Mouse (Mus musculus): ENCODE data around the gene Aqp7. TPM values are rescaled to one million over a fixed set of nuclear protein-coding genes. Genes with fewer than 3 reads are reported as not detected.

Aqp7 gene
- polyA plus RNA-seq, 1 experiment: 6.9 TPM

DNA sequence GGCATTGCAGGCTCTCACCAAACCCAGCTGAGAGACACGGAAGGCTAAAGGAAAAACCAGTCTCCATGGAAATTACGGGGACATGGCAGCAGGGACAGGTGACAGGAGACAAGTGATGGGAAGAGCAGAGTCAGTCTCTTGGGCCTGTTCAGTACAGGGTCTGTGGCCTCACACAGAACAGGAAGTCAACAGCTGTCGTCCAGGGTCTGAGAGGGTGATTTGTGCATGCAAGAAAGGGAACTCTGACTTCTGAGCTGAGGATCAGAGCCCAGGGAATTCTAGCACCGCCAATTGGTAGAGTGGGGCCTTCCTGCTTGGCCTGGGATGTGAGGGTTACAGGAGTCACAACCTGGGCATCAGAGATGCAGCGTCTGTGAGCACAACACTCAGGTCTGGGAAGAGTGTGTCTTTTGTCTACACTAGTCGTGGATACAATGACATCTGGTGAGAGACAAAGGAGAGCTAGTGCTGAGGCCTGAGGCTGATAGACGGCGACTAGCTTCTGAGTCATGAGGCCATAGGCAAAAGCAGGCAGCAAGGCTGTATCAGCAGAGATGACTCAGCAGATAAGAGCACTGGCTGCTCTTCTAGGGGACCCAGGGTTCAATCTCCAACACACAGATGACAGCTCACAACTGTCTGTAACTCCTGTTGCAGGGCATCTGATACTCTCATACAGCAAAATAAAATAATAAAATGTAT lies 21.7 kb downstream of the Aqp7 start:
- 67% methylated on average over 8 of the region's 8 CpGs for WGBS
- DNase-seq (ENCODE audit: low read depth, low spot score): no peak

DNA sequence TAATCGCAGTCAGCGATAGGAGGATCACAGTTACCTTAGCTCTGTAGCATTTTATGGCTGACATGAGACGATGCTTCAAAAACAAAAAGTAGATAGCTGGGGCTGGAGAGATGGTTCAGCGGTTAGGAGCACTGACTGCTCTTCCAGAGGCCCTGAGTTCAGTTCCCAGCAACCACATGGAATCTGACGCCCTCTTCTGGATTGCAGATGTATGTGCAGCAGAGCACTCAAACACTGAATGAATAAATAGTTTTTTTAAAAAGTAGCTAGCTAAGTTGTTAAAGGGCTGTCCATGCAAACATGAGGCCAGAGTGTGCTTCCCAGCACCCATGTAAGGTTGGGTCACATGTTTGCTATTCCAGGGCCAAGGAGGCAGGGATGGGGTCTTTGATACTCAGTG lies 26.8 kb downstream of the Aqp7 start:
- DNase-seq (ENCODE audit: low read depth, low spot score): no peak
- 94% methylated on average over 5 of the region's 5 CpGs for WGBS

DNA sequence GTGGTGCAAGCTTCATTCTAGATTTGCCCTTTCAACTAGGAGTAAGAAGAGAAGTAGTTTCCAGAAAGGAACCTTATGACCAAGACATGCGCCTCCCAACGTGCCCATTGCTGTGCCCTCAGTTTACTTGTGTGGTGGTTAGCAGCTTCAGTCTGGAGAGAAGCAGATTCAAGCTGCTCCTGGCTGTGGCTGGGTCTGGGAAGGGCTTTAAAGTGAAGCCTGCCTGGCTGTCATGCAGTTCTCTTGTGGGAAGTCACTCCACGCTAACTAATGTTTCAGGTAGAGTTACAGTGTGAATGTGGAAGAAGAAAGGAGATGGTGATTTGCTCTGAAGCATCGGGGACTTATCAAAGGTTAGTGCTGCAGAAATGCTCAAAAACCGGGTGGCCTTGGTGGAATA lies 32.1 kb downstream of the Aqp7 start:
- DNase-seq (ENCODE audit: low read depth, low spot score): no peak
- WGBS: 96% methylated on average over 5 of the region's 5 CpGs

DNA sequence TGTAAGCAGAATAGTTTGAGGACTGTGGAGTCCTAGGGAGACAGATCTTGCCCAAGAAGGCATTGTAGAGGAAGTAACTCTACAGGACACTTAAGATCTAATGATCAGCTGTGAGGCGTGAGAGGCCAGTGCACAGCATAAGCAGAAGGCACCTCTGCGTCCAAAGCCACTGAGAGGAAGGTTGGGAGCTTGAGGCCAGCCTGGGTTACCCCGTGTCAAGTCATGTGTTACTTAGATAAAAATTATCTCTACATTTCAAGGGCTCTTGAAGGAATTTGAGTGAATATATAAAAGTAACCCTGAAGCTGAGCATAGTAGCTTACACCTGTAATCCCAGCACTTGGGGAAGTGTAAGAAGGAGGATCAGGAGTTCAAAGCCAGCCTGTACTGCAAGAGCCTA lies 34.6 kb downstream of the Aqp7 start:
- DNase-seq (ENCODE audit: low read depth, low spot score): no peak
- 95% methylated on average over 3 of the region's 3 CpGs for WGBS

DNA sequence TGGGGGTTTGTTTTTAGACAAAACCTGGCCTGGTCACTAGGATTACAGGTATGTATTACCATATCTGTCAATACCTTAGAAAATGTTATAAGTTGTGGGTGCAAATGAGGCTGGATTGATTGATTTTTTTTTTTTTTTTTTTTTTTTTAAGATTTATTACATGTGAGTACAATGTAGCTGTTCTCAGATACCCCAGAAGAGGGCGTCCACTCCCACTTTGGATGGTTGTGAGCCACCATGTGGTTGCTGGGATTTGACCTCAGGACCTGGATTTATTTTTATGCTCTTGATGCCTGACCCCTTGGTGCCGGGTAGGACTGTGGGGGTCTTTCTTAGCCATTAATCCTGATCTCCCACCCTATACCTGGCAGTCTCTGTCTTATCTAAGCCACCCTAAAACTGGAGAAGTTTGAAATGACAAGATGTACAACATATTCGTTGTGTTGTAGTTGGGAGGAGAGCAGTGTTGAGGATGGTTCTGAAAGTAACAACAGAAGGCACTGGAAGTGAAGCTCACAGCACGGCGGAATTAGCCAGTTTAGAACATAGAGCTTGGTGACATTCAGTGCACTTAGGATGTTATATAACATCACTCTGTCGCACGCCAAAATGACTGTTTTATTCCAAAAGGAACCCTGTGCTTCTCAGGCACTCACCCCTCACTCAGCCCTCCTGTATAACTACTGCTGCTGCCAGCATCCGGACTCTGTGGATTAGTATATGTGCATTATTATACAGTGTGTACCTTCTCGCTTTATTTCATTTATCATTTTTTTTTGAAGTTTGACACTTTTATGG lies 46.9 kb downstream of the Aqp7 start:
- WGBS: 88% methylated on average over 9 of the region's 9 CpGs
- no peak for DNase-seq (ENCODE audit: low read depth, low spot score)

DNA sequence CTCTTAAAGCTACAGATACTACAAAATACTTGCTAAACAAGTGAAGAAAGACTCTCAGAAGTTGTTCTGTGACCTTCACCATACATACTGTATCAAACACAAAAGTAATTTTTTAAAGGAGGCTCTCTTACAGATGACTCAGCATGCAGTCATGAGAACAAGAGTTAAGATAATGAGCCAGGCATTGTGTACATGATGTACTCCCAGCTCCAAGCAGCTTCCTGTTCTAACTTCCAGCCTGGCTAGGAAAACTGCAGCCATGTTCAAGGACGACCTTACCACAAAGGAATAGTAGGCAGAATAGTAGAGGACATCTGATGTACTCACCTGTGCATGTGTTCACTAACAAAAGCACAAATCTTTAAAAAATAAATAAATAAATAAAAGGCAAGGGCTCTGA lies 47.7 kb downstream of the Aqp7 start:
- WGBS: 72% methylated on average over 1 of the region's 1 CpGs
- no peak for DNase-seq (ENCODE audit: low read depth, low spot score)

DNA sequence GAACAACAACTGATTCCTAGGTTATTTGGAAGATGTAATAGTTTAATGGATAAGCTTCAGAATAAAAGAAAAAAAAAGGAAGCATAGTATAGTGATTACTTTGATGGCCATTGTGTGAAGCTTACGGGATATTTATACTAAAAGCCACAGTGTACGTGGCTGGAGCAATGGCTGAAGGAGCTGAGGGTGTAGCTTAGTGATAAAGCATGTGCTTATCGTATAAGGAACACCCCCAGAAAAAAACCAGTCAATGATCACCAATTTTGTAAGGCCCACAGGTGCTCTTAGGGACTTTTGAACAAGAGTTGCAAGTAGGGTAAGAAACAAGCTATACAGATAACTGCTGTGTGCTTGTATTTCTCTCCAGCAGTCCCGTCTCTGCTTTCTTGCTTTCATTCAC lies 50.0 kb downstream of the Aqp7 start:
- no peak for DNase-seq (ENCODE audit: low read depth, low spot score)
- 96% methylated on average over 4 of the region's 4 CpGs for WGBS

DNA sequence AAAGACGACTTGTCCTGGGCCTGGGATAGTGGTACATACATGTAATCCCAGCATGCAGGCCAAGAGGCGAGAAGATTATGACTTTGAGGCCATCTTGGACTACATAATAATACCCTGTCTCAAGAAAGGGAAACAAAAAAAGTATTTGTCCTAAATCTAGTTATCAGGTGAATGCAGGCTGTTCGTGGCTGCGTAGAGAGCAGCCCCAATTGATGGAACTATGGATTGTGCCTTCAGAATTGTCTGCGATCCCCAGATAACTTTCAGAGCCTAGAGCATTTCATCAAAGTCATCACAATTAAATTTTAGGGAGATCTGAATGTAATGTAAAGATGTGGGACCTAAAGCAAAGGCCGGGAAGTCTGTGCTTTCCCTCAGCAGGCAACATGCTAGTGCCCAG lies 51.6 kb downstream of the Aqp7 start:
- 94% methylated on average over 6 of the region's 6 CpGs for WGBS
- no peak for DNase-seq (ENCODE audit: low read depth, low spot score)

DNA sequence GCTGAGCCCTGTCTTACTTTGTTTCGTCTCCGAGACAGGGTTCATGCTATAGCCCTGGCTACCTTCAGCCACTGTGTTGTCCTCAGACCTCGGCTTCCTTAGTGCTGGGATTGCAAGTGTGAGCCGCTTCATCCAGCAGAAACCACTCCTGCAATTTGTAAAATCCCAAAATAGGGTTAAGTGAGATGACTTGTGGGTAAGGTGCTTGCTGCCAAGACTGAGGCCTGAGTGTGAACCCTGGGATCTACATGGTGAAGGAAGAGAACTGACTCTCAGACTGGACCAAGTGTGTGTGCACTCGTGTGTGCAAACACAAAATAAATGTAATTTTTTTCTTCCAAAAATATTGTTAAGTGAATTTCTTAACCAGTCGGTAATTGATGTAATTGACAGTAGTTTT lies 58.3 kb downstream of the Aqp7 start:
- no peak for DNase-seq (ENCODE audit: low read depth, low spot score)
- 88% methylated on average over 6 of the region's 6 CpGs for WGBS

DNA sequence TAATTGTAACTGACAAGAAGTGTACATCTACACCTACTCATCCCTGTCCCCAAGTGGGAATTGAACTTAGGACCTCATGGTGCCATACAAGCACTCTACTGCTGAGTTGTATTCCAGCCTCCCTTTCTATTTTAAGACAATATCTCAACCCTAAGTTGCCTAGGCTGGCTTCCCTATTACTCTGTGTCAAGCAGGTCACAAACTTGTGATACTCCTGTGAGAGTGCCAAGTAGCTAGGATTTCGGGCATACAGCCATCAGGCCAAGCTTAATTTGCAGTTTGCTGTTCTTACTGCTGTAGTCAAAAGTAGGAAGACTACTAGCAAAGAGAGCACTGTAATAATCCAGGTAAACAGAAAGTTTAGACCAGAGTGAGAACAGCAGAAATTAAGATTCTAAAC lies 64.3 kb downstream of the Aqp7 start:
- 51% methylated on average over 1 of the region's 1 CpGs for WGBS
- DNase-seq (ENCODE audit: low read depth, low spot score): no peak

Other genes starting within 250 kb of the Aqp7 start
- gene B4galt1, start 194.1 kb downstream of the Aqp7 start, polyA plus RNA-seq (2012; rRNA removed): 55.4 and 71.0 TPM in 2 replicates
- gene Spink4, start 128.1 kb downstream of the Aqp7 start, polyA plus RNA-seq (2012; rRNA removed): 16,689 and 16,845 TPM in 2 replicates
- 85.1 and 89.6 TPM in 2 replicates for gene Bag1, start 99.8 kb downstream of the Aqp7 start, polyA plus RNA-seq (2012; rRNA removed)
- gene Chmp5, start 99.7 kb downstream of the Aqp7 start, polyA plus RNA-seq (2012; rRNA removed): 23.5 and 24.8 TPM in 2 replicates
- gene Nfx1, start 77.2 kb downstream of the Aqp7 start, polyA plus RNA-seq (2012; rRNA removed): 19.7 and 26.1 TPM in 2 replicates
- gene Aqp3, start 50.0 kb upstream of the Aqp7 start, polyA plus RNA-seq (2012; rRNA removed): 6.0 and 52.8 TPM in 2 replicates
- gene Nol6, start 76.3 kb upstream of the Aqp7 start, polyA plus RNA-seq (2012; rRNA removed): 18.7 and 22.5 TPM in 2 replicates
- 21.5 and 24.8 TPM in 2 replicates for gene Ube2r2, start 87.6 kb upstream of the Aqp7 start, polyA plus RNA-seq (2012; rRNA removed)
- gene Ubap2, start 227.0 kb upstream of the Aqp7 start, polyA plus RNA-seq (2012; rRNA removed): 29.9 and 38.5 TPM in 2 replicates